Mouse (Mus musculus): ENCODE data around the gene Gm32742. TPM values are rescaled to one million over a fixed set of nuclear protein-coding genes. Genes with fewer than 3 reads are reported as not detected.

Gm32742 gene
- total RNA-seq, 1 experiment, result under 0.01 TPM

DNA sequence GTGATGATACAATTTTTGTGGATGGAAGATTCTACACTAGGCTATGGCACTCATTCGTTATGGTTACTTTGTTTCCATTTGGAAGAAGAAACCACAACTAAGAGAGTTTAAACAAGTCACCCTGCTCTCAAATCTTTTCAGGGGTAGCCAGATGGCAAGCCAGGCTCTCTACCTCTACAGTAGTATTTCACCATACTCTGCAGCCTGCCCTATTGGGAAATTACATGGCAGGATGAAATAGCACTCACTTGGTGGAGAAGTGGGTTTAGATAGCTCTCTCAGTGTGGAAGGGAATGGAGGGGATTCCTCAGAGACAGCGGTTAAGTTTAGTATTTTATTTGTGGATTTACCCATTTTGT is 43.6 kb upstream of the Gm32742 start:
- Histone ChIP-seq H3K9me3 (ENCODE audit: control insufficient read depth, insufficient read depth, low read depth, low read length) (no peaks in the 10 kb centered on the region), H3K36me3 (ENCODE audit: control insufficient read depth, insufficient read depth, low read length, poor library complexity, severe bottlenecking) (no peaks in the 10 kb centered on the region), H3K4me1 (ENCODE audit: control insufficient read depth in 2 of 2, insufficient read depth in 2 of 2, low read length in 2 of 2, poor library complexity in 1 of 2) (no peaks in the 10 kb centered on the region), H3K4me3 (ENCODE audit: insufficient read depth in 1 of 2, low read depth in 1 of 2, low read length in 2 of 2, poor library complexity in 1 of 2, severe bottlenecking in 1 of 2) (no peak overlapping the region), H3K9ac (ENCODE audit: insufficient read depth, low read depth, low read length, poor library complexity, severe bottlenecking) (no peak overlapping the region), H3K27ac (ENCODE audit: insufficient read depth, low read depth, low read length, poor library complexity, severe bottlenecking) (no peak overlapping the region)
- TF ChIP-seq MAFK (IDR thresholded peaks at IDR 0.05; ENCODE audit: insufficient read depth, low read depth, low read length) (no peak), ZC3H11A (IDR thresholded peaks at IDR 0.05; ENCODE audit: borderline replicate concordance, low read depth, low read length) (no peak), HCFC1 (IDR thresholded peaks at IDR 0.05; ENCODE audit: borderline replicate concordance, insufficient read depth, low read length) (no peak), ZNF384 (IDR thresholded peaks at IDR 0.05; ENCODE audit: low read depth, low read length) (no peak), CHD2 (IDR thresholded peaks at IDR 0.05; ENCODE audit: low read depth, low read length) (no peak)
- DNase-seq (ENCODE audit: low read depth, low spot score), result no peak
- in situ Hi-C loops (cut with MboI; ENCODE audit: low sequenced_read_pairs in 2 of 2, unreplicated experiment in 2 of 2), result no loop called here

DNA sequence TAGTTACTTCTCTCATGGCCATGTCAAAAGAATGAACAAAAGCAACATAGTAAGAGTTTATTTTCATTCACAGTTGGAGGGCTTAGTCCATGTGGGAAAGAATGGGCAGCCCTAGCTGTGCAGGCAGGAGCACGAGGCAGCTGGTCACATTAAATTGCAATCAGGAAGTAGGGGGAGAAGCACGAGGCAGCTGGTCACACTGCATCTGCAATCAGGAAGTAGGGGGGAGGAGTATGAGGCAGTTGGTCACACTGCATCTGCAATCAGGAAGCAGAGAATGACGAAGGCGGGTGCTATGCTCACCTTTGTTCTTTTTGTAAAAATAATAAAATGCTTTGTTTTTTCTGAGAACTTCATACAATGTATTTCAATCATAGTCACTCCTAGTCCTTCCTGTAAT is 29.5 kb upstream of the Gm32742 start:
- in situ Hi-C loops (cut with MboI; ENCODE audit: low sequenced_read_pairs in 2 of 2, unreplicated experiment in 2 of 2), result no loop called here
- no peak for DNase-seq (ENCODE audit: low read depth, low spot score)
- no peaks in the 10 kb centered on the region for H3K36me3 ChIP-seq (ENCODE audit: control insufficient read depth, insufficient read depth, low read length, poor library complexity, severe bottlenecking)
- no peak overlapping the region for H3K4me3 ChIP-seq (ENCODE audit: insufficient read depth in 1 of 2, low read depth in 1 of 2, low read length in 2 of 2, poor library complexity in 1 of 2, severe bottlenecking in 1 of 2)
- no peak overlapping the region for H3K27ac ChIP-seq (ENCODE audit: insufficient read depth, low read depth, low read length, poor library complexity, severe bottlenecking)
- H3K4me1 ChIP-seq (ENCODE audit: control insufficient read depth in 2 of 2, insufficient read depth in 2 of 2, low read length in 2 of 2, poor library complexity in 1 of 2), result no peaks in the 10 kb centered on the region
- no peak for TF ChIP-seq ZNF384 (IDR thresholded peaks at IDR 0.05; ENCODE audit: low read depth, low read length)
- no peak for TF ChIP-seq ZC3H11A (IDR thresholded peaks at IDR 0.05; ENCODE audit: borderline replicate concordance, low read depth, low read length)
- TF ChIP-seq HCFC1 (IDR thresholded peaks at IDR 0.05; ENCODE audit: borderline replicate concordance, insufficient read depth, low read length), result no peak
- no peak for TF ChIP-seq MAFK (IDR thresholded peaks at IDR 0.05; ENCODE audit: insufficient read depth, low read depth, low read length)
- no peak for TF ChIP-seq CHD2 (IDR thresholded peaks at IDR 0.05; ENCODE audit: low read depth, low read length)
- no peaks in the 10 kb centered on the region for H3K9me3 ChIP-seq (ENCODE audit: control insufficient read depth, insufficient read depth, low read depth, low read length)
- H3K9ac ChIP-seq (ENCODE audit: insufficient read depth, low read depth, low read length, poor library complexity, severe bottlenecking), result no peak overlapping the region

DNA sequence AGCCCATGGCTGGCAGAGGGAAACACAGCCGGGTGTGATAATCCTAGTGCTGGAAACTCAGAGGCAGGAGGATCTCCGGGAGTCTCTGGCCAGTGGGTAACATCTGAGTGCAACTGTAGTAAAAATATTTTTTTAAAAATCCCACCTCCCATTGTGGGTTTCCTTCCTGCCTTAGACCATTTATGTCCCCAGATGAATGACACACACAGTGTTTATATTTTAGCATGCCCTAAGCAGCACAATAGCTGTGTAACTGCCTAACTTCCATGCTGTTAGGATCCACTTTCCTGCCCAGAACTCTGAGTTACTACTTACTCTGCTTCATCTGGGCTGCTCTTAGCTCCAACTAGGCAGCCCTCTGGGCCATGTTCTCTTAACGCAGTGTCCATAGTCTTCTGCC is 25.3 kb upstream of the Gm32742 start:
- no peaks in the 10 kb centered on the region for H3K9me3 ChIP-seq (ENCODE audit: control insufficient read depth, insufficient read depth, low read depth, low read length)
- no peak for DNase-seq (ENCODE audit: low read depth, low spot score)
- in situ Hi-C loops (cut with MboI; ENCODE audit: low sequenced_read_pairs in 2 of 2, unreplicated experiment in 2 of 2), result no loop called here

DNA sequence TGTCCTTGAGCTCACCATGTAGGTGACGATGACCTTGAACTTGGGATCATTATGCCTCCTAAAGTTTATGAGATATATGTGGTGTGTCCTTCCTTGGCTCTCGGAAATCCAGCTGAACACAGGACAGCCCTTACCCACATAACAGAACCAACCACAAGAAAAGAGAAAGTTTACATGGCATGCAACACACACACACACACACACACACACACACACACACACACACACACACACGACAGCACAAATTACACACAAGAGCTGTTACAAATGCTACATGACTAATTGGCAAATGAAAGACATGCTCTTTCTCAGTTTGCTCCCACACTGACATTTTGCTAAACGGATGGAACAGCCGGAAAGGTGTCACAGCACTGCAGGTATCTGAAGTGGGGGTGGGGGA is 20.6 kb upstream of the Gm32742 start:
- Histone ChIP-seq H3K9me3 (ENCODE audit: control insufficient read depth, insufficient read depth, low read depth, low read length) (no peaks in the 10 kb centered on the region), H3K9ac (ENCODE audit: insufficient read depth, low read depth, low read length, poor library complexity, severe bottlenecking) (no peak overlapping the region), H3K4me1 (ENCODE audit: control insufficient read depth in 2 of 2, insufficient read depth in 2 of 2, low read length in 2 of 2, poor library complexity in 1 of 2) (no peaks in the 10 kb centered on the region), H3K27ac (ENCODE audit: insufficient read depth, low read depth, low read length, poor library complexity, severe bottlenecking) (no peak overlapping the region), H3K36me3 (ENCODE audit: control insufficient read depth, insufficient read depth, low read length, poor library complexity, severe bottlenecking) (no peaks in the 10 kb centered on the region), H3K4me3 (ENCODE audit: insufficient read depth in 1 of 2, low read depth in 1 of 2, low read length in 2 of 2, poor library complexity in 1 of 2, severe bottlenecking in 1 of 2) (no peak overlapping the region)
- DNase-seq (ENCODE audit: low read depth, low spot score), result no peak
- TF ChIP-seq ZNF384 (IDR thresholded peaks at IDR 0.05; ENCODE audit: low read depth, low read length) (no peak), CHD2 (IDR thresholded peaks at IDR 0.05; ENCODE audit: low read depth, low read length) (no peak), HCFC1 (IDR thresholded peaks at IDR 0.05; ENCODE audit: borderline replicate concordance, insufficient read depth, low read length) (no peak), ZC3H11A (IDR thresholded peaks at IDR 0.05; ENCODE audit: borderline replicate concordance, low read depth, low read length) (no peak), MAFK (IDR thresholded peaks at IDR 0.05; ENCODE audit: insufficient read depth, low read depth, low read length) (no peak)
- in situ Hi-C loops (cut with MboI; ENCODE audit: low sequenced_read_pairs in 2 of 2, unreplicated experiment in 2 of 2), result no loop called here

More for the DNA sequence above, 25.3 kb upstream of the Gm32742 start:
- no peaks in the 10 kb centered on the region for H3K4me1 ChIP-seq (ENCODE audit: control insufficient read depth in 2 of 2, insufficient read depth in 2 of 2, low read length in 2 of 2, poor library complexity in 1 of 2)
- H3K27ac ChIP-seq (ENCODE audit: insufficient read depth, low read depth, low read length, poor library complexity, severe bottlenecking), result no peak overlapping the region
- no peak overlapping the region for H3K9ac ChIP-seq (ENCODE audit: insufficient read depth, low read depth, low read length, poor library complexity, severe bottlenecking)
- TF ChIP-seq MAFK (IDR thresholded peaks at IDR 0.05; ENCODE audit: insufficient read depth, low read depth, low read length), result no peak
- no peak for TF ChIP-seq ZNF384 (IDR thresholded peaks at IDR 0.05; ENCODE audit: low read depth, low read length)
- no peak for TF ChIP-seq CHD2 (IDR thresholded peaks at IDR 0.05; ENCODE audit: low read depth, low read length)
- no peak for TF ChIP-seq ZC3H11A (IDR thresholded peaks at IDR 0.05; ENCODE audit: borderline replicate concordance, low read depth, low read length)
- no peak for TF ChIP-seq HCFC1 (IDR thresholded peaks at IDR 0.05; ENCODE audit: borderline replicate concordance, insufficient read depth, low read length)
- no peaks in the 10 kb centered on the region for H3K36me3 ChIP-seq (ENCODE audit: control insufficient read depth, insufficient read depth, low read length, poor library complexity, severe bottlenecking)
- H3K4me3 ChIP-seq (ENCODE audit: insufficient read depth in 1 of 2, low read depth in 1 of 2, low read length in 2 of 2, poor library complexity in 1 of 2, severe bottlenecking in 1 of 2), result no peak overlapping the region

DNA sequence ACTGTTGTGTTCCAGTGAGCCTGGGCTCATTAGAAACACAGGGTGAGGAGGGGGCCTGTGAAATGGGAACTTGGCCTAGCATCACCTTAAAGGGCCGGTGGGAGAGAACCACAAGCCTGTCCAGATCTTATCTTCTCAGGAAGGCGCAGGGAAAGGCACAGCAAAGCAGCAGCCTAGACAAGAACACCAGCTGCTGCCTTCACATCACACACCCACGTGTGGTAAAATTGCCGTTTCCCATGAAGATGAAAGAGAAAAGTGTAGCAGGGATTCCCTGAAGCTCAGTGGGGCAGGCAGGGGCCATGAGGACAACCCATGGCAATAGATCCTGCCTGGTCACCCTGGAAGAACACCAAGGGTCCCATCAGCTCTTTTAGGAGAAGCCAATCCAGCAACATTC is 20.1 kb upstream of the Gm32742 start:
- Histone ChIP-seq H3K4me1 (ENCODE audit: control insufficient read depth in 2 of 2, insufficient read depth in 2 of 2, low read length in 2 of 2, poor library complexity in 1 of 2) (no peaks in the 10 kb centered on the region), H3K9me3 (ENCODE audit: control insufficient read depth, insufficient read depth, low read depth, low read length) (no peaks in the 10 kb centered on the region), H3K9ac (ENCODE audit: insufficient read depth, low read depth, low read length, poor library complexity, severe bottlenecking) (no peak overlapping the region), H3K27ac (ENCODE audit: insufficient read depth, low read depth, low read length, poor library complexity, severe bottlenecking) (no peak overlapping the region), H3K36me3 (ENCODE audit: control insufficient read depth, insufficient read depth, low read length, poor library complexity, severe bottlenecking) (no peaks in the 10 kb centered on the region), H3K4me3 (ENCODE audit: insufficient read depth in 1 of 2, low read depth in 1 of 2, low read length in 2 of 2, poor library complexity in 1 of 2, severe bottlenecking in 1 of 2) (no peak overlapping the region)
- in situ Hi-C loops (cut with MboI; ENCODE audit: low sequenced_read_pairs in 2 of 2, unreplicated experiment in 2 of 2), result no loop called here
- TF ChIP-seq ZC3H11A (IDR thresholded peaks at IDR 0.05; ENCODE audit: borderline replicate concordance, low read depth, low read length) (no peak), ZNF384 (IDR thresholded peaks at IDR 0.05; ENCODE audit: low read depth, low read length) (no peak), CHD2 (IDR thresholded peaks at IDR 0.05; ENCODE audit: low read depth, low read length) (no peak), HCFC1 (IDR thresholded peaks at IDR 0.05; ENCODE audit: borderline replicate concordance, insufficient read depth, low read length) (no peak), MAFK (IDR thresholded peaks at IDR 0.05; ENCODE audit: insufficient read depth, low read depth, low read length) (no peak)
- no peak for DNase-seq (ENCODE audit: low read depth, low spot score)

Data from ES-E14 (cell line).